Mouse (Mus musculus): ENCODE measurements around the gene Rtl8c.
A peak's percentile ranks its signal among the peaks of the same experiment; 100 is the strongest.
"Not testable (repeated sequence)": the region's sequence is repeated elsewhere in the genome, so short reads cannot be mapped to it uniquely, and the experiment has no call there.

The Rtl8c gene

DNA sequence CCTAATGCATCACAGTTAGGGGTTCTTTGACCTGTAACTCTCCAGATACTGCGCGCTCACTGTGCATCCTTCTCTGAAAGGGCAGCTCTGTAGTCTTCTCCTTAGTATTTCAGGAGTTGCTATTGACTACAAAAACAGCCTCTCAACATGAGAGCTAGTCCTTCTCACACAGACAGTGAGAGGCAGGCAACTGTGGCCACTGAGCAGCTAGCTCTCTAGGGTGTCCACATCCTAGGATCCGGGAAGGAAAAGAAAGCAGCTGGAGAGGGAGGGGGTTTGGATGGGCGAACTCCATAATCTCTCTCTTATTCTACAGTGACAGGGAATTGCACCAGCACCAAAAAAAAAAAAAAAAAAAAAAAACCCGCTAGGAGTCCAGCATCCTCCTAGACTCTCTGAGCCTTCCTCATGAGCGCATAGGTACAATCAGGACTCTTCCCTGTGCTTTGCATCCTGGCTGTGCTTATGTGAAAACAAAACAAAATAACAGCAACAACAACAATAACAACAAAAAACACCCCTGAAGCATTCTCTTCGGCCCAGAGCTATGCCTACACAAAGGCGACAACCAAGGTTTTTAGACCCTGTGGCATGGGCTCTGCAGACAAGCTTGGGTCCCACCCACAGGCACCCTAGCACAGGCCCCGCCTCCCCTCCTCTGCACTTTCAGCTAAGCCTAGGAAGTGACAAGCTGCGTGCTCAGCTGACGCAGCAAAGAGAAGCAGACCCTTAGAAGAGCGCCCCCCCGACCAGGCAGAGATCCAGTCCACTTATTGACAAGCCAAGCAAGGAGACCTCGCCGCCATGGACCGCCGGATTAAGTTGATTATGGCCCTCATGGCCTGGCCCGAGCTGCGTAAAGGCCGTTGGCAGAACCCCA, at the start of gene Rtl8c:
Gene Rtl8c (plus strand): TSS at position 791 of the 880 bp plus-strand sequence.
- no peak for DNase-seq (ENCODE audit: low read depth)

DNA sequence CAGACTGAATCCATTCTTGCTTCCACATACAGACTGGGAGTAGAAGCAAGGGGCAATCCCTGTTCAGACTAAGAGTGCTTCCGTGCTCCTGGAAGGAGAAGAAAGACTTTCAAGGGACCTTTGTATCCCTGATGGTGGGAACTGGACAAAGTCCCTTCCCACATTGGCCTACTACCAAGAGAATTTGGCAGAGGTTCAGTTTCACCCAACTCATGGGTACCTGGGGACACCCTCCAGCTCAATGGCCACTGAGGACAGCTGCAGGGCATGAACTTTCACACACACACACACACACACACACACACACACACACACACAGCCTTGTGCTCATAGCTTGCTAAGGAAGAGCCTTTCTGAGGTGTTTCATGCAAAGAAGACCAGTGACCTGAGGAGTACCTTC, 28.5 kb upstream of the Rtl8c start:
- DNase-seq (ENCODE audit: low read depth): no peak

DNA sequence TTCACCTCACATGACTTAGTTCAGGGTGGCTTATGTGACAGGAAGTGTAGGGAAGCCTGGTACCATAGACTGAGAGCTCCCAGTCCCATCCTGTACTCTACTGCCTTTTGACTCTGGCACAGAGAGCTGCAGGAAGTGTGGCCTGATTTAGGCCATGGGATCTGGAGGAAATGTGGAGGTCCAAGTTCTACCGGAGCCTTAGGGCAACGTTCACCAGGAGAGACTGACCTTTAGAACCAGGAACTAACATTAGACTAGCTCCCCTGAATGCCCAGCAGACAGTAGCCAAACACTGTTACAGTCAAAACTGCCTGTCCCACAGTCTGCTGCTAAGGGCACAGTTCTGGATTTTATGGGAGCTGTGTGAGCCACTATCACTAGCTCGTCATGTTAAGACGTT, 26.4 kb upstream of the Rtl8c start:
- not testable (repeated sequence) for DNase-seq (ENCODE audit: low read depth)

DNA sequence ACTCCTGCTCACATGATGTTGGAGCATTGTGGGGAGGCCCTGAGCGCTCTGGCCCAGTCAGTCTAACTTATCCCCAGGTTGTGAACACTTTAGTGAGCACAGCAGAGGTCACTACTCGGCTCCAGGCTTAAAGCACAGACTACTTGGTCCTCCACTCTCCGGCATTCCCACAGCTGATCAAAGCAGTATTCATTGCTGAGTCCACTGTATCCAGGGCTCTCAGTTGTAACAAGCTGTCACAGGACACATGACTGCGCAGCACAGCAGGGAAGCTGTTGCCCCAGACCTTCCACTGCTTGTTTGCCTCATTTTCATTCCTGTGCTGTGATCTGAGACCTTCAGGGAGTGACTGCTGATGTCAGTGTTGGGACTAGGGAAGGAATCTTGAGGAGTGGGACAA, 24.4 kb upstream of the Rtl8c start:
- not testable (repeated sequence) for DNase-seq (ENCODE audit: low read depth)

DNA sequence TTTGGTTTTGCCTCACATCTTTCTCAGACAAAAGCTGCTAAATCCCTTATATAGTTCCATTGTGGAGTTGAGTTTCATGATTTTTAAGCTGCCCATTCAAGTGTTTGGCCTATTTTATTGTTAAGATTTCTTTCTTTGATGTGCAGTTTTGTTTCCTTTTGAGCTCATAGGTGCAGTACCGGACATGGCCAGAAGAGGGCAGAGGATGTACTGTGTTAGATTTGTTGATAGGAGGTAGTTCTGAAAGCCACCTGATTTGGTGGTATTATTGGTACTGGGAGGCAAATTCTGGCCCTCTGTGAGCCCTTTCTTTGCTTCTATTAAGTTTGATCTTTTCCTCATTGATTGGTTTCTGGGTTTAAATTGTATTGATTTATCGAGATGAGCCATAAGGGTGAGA, 7.8 kb upstream of the Rtl8c start:
- DNase-seq (ENCODE audit: low read depth): not testable (repeated sequence)

DNA sequence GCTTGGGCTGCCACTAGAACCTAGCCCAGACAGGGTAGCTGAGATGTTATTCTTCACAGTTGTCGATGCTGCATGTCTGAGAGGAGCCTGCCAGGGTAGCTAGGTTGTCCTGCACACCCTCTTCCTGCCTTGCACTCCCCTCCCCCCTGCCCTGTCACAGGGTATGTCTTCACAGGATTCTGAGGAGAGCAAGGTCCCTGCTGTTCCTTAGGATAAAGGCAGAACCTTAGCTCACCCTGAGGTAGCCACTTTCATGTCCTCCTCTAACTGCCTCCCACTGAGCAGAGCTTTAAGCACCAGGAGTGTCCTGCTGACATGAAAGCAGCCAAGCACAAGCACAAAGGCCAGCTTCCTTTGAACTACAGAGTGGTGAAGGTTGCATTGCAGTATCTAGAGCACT, 1.7 kb upstream of the Rtl8c start:
- DNase-seq (ENCODE audit: low read depth): not testable (repeated sequence)

DNA sequence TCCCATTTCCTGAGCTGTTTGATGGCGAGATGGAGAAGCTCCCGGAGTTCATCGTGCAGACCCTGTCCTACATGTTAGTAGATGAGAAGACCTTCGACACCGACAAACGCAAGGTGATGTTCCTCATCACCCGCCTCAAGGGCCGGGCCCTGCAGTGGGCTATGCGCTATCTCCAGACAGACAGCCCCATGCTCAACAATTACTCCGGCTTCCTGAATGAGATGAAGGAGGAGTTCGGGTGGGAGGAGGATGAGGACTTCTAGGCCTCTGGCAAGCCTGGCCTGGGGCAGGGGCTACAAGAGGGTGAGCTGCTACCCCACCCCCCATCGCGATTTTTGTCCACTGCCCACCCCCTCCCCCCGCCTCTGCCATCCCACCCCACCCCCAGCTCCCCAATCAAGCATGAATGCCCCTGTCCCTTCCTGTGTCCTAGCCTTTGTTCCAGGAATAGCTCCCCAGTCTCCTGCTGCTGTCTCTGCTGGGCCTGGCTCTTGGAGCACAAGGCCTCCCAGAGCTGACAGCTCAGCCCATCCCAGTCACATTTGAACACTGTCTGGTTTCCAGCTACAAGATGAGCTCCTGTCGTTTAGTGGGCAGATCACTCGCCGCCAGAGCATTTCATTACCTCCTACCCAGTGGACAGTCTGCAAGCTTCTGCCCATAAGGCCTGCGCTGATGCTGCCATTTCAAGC, 436 bp downstream of the Rtl8c start:
- DNase-seq (ENCODE audit: low read depth): no peak

DNA sequence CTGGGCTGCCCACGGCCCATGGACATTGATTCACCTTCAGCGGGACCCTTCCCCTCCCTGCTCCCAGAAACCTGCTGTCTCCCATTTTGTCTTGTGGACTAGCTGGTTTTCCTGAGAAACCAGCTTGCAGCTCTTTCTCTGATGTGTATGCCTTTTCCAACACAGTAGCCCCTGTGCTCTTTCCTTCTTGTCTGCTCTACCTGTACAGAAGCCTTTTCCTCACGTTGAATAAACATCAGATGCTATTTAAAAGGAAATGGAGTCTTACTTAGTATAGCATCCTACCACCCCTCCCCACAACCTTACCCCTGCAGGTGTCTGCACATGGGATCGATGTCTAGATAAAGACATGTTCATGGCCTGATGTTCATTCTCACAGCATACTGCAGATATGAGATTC, 1.0 kb downstream of the Rtl8c start, which contains the start of gene Gm14597:
Gene Gm14597 (minus strand): TSS at position 101 of the 400 bp plus-strand sequence.
- DNase-seq (ENCODE audit: low read depth): not testable (repeated sequence)

DNA sequence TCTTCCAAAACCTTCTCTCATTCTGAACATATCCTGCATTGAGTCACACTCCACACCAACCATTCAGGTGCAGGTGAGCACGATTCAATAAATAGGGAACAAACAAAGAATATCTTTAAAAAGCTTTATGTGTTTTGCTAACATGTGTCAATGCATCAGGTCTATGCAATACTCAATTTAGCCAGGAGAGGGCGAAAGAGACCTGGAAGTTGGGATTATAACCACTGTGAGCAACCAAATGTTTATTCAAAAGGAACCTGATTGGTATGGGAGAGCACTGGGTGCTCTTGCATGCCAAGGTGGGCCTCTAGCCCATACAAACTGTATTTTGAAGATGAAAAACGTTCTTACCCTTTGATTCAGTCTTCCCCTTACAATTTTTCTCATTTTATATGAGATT, 2.7 kb downstream of the Rtl8c start:
- DNase-seq (ENCODE audit: low read depth): peak; percentile 39

DNA sequence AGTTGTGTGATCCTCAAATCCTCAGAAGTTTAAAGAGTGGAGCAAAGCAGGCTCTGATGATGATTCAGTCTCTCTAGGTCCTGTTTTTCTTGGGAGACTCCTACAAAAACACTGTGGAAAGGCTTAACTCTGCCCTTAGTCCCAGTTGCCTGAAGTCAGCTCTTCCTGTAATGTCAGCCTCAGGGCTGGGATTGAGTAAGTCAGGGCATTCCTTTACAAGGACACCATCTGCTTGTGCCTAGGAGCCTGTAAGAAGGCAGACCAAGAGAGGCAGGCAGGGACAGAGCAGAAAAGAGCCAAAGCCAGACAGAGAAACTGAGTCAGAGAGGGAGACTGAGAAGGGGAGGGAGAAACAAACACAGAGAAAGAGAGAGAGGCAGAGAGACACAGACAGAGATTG, 3.6 kb downstream of the Rtl8c start:
- not testable (repeated sequence) for DNase-seq (ENCODE audit: low read depth)

DNA sequence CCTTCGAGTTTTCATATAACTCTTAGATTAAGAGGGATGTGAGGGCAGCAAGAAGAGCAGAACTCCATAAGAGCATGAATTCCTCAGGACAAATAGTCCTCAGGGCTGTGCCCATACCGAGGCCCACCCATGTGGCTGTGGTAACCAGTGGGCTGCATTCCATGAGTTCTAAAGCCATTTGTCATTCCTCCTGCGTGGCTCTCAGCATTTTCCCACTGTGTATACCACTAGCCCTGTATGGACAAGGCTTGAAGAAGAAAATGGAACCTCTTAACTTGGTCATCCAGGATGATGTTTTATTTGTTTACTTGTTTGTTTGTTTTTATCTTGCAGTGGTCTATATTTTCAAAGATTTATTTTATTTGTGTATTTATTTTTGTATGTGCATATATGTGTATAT, 30.3 kb downstream of the Rtl8c start:
- not testable (repeated sequence) for DNase-seq (ENCODE audit: low read depth)

DNA sequence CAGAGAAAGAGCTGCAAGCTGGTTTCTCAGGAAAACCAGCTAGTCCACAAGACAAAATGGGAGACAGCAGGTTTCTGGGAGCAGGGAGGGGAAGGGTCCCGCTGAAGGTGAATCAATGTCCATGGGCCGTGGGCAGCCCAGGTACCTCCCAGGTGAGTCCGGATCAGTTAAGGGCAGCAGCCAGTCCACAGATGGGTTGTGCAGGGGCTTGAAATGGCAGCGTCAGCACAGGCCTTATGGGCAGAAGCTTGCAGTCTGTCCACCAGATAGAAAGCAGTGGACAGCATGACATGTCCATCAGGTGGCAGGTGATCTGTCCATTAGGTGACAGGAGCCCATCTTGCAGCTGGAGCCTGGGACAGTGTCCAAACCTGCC, 34.8 kb downstream of the Rtl8c start:
- not testable (repeated sequence) for DNase-seq (ENCODE audit: low read depth)

DNA sequence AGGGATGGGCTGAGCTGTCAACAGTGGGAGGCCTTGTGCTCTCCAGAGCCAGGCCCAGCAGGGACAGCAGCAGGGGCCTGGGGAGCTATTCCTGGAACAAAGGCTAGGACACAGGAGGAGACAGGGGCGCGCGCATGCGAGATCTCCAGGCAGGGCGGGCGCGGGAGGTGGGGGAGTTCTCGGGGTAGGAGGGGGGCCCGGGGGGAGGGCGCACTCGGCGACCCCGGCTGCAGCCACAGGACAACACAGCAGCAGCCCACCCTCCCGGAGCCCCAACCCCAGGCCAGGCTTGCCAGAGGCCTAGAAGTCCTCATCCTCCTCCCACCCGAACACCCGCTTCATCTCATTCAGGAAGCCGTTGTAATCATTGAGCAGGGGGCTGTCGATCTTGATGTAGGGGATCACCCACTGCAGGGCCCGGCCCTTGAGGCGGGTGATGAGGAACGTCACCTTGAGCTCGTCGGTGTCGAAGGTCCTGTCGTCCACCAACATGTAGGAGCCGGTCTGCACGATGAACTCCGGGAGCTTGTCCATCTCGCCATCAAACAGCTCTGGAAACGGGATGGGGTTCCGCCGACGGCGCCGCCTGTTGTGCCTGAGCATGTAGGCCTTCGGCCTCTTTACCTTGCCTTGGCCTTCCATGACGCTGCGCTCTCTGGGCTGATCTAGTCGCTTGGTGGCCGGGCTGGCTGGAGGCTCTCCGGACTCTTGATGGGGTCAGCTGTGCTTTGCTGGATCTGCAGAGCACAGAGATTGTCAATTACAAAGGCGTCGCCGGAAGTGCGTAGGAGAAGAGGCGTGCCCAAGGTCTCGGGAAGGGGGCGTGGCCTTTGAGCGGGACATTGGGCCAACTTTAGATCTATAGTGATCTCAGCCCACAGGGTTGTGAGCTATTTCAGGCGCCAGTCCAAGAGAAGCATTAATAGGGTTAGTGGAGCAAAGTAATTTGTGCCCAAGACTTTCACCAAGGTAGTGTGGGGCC, 35.4 kb downstream of the Rtl8c start, which contains the start of gene Rtl8a:
Gene Rtl8a (minus strand): TSS at position 703 of the 982 bp plus-strand sequence.
- not testable (repeated sequence) for DNase-seq (ENCODE audit: low read depth)

DNA sequence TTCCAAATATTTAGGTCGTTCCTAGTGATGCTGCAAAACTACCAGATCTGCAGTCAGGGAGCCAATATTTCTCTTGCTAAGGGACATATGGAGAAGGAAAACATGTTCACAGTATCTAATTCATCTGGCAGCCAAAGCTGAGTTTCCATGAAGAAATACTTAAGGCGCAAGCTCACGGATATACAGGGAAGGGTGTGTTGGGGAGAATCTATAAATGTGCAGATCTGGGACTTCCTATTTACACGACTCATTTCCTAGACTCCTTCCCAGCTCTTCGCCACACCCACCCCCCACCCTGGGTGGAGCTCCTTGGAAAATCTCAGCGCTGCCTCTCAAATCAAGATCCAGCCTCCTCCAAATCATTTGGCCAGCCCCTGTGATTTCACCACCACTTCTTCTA, 38.1 kb downstream of the Rtl8c start:
- DNase-seq (ENCODE audit: low read depth): no peak

DNA sequence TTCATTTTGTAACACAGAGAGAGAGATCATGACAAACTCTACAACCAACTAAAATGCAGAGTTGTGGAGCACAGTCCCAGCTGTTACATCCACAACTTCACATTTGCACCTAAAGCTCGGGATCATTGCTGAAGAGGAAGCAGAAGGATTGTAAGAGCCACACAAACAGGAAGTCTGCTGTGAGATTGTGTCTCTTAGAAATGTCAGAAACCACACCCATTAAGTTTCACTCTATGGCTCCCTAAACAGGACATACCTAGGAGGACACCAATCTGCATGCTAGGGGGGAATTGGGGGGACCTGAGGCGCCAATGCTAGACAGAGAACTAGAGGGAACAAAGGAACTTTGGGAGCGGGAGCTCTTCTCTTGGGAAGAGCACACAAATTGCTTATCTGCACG, 45.1 kb downstream of the Rtl8c start:
- not testable (repeated sequence) for DNase-seq (ENCODE audit: low read depth)
